Mouse (Mus musculus) fat pad, adult 2 months (tissue): ENCODE results near the gene Clasp2.
"Not testable (repeated sequence)": the region's sequence is repeated elsewhere in the genome, so short reads cannot be mapped to it uniquely, and the experiment has no call there.

ENCODE experiments used
- DNase-seq: peaks from one replicate; pipeline ENCODE4 v3.0.0-alpha.2; 2011; ENCODE audit warnings: low read depth, low spot score; ENCODE audit errors: extremely low read depth

Gene Clasp2

DNA sequence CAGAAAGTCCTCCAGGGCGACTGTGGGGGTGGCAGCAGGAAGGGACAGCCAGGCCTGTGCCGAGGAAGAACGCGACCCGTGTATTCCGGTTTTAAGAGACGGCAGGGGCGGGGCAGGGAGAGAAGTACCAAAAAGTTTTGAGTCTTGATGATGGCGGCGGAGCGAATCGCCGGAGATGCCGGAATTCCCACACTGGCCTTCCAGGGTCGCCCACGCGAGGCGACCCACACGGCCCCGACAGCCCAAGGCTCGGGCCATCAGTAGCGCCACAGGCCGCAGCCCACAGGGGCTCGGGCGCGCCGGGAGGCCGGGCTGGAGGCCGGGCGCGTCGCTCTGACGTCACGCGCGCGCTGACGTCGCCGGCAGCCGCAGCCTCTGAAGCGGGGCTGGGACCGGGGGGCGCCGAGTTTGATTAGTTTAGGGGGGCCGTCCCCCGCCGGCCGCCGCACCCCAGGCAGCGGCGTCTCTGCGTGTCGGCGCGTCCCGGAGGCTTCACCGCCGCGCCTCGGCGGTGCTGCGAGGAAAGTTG, at the start of gene Clasp2:
Gene Clasp2 (plus strand): TSS at position 366 of the 529 bp plus-strand sequence.
- DNase-seq, result no peak

DNA sequence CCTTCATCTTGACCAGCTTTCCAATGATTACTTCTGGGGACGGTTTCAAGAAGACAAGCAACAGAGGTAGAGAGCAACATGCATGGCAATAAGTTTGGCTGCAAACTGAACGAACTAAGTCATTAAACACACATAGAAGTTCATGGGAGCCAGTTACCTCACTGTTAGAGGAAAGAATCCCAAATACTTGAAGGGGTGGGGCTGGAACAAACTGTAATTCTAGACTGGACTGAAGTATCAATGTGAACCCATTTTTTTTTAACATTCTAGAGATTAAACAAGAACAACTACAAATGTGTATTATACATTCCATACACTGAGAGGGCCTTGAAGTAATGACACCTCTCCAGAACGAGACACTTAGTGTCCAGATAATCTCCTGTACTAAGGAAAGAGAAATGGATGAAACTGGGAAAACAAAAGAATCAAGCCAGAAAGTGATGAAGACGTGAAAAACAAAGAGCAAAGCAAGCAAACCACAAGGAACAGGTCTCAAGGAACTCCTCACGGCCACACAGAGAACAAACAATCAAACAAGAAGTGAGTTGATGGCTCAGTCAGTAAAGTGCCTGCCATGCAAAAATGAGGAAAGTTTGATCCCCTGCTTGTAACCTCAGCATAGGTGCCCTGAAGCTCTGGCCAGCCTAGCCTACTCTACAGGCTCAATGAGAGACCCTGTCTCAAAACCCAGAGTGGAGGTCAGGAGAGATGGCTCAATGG, 39.7 kb upstream of the Clasp2 start:
- no peak for DNase-seq

DNA sequence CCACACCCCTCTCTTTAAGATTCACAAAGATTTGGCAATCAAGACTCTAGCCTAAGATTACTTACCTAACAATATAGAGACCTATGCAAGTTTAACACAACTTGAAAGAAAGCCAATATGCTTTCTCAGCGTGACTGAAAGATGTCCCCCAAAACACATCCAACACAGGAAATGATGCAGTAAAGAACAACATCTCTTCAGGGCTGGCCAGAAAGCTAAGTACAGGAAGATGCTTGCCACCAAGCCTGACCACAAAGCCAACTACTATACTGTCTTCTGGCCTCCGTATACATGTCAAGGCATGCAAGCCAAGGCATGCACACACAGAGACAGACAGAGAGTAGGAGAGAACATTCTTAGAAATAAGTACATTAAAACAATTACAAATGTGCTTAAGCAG, 35.2 kb upstream of the Clasp2 start:
- peak; percentile 21 for DNase-seq

DNA sequence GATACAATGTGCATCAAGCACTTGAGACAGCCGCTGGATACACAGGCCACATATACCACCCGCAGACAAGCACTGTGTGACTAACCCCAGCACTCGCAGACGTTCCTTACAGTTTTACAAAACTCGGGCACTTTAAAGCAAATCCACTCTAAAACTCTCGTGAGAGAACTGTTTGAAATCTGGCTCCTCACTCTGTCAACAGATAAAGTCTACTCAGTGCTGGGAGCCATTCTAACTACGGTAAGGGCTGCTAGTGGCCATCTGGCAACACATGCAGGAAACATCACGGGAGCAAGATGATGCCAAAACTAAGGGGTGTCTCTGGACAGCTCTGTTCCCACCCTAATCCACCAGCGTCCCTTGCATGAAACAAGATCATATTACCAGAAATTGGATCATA, 34.4 kb upstream of the Clasp2 start:
- no peak for DNase-seq

DNA sequence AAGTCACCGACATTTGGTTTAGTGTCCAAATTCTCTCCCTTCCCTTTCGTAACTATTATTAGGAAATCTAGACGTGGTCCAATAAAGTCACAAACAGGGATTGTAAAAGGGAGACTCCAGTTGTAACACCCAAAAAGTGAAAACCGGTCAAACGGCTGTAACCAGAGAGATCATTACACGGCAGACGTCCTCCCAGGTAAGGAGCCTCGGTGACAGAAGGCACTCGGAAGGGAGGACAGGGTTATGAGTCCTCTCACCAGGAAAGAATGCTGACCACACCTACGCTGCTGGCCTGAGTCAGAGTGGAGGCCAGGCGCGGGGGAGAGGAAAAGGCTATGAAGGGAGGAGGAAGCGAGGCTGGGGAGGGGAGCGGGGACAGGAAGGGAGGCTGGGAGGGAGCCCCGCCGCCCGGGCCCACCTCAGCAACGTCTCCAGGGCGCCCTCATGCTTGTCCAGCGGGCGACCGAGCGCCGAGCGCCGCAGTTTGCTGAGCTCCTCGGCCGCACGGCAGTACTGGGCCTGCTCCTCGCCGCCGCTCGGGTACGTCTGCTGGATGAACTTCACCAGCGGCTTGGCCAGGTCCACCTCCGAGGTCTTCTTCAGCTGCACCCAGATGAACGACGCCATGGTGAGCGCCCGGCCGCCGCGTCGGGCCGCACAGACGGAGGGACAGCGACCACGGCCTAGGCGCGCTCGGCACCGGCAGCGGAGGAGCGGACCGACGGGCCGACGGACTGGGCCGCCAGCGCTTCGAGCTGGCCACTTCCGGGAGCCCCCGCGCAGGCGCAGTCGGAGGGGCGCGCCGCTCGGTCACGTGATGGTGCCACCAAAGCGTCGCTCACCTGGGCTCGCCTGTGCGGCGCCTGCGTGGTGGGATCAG, 33.6 kb upstream of the Clasp2 start, which contains the start of gene Pdcd6ip:
Gene Pdcd6ip (minus strand): TSS at position 779 of the 880 bp plus-strand sequence.
- DNase-seq, result peak; percentile 50

DNA sequence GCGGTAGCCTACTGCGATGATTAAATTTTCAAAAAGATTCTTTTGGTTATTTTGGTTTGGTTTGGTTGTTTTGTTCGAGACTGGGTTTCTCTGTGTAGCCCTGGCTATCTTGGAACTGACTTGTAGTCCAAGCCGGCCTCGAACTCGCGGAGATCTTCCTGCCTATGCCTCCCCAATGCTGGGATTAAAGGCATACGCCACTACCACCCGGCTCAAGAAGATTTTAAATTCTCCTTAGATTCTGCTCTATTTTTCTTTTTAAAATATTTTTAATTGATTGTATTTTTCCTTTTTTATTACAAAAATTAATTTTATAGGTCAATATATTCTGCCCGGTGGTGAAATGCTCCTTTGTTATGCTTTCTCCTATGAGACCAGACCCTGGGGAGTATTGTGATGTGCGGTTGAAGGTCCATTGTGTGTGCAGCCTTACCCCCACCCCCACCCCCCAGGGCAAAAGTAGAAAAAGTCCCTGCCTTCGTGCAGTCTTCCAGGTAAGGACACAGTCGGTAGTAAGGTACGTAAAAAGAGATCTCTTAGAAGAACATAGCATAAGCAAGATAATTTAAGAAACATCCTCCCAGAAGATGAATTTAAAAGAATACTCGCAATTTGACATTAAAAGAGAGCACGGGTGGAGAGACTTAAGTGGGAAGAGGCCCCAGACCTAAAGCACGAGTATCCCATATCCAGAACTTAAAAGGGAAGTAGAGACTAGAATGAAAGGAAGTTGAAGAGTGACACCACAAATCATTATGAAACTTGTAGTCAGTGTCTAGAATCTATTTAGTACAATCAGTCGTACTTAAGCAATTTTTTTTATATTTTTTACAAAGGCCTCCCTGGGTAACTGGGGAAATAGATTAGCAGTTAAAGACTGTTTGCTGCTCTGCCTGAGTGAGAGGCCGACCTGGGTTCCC, 32.7 kb upstream of the Clasp2 start:
- DNase-seq, result no peak

DNA sequence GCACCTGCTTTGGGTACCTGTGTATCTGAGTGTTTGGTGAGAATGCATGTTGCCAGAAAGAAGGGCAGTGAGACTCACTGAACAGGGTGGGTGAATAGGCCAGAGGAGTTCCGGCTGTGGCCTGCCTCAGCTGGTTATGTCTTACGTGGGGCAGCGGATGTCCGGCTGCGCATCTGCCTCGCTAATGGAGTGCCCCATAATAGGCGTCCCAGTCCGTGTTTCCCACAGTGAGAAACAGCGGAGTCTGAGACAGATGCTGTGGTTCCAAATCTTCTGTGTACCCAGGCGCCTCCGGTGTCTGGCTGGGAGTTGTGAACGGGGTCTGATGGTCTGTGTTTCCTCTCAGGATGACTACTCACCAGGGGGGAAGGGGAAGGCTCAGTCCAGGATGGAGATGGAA, 30.4 kb upstream of the Clasp2 start:
- no peak for DNase-seq

DNA sequence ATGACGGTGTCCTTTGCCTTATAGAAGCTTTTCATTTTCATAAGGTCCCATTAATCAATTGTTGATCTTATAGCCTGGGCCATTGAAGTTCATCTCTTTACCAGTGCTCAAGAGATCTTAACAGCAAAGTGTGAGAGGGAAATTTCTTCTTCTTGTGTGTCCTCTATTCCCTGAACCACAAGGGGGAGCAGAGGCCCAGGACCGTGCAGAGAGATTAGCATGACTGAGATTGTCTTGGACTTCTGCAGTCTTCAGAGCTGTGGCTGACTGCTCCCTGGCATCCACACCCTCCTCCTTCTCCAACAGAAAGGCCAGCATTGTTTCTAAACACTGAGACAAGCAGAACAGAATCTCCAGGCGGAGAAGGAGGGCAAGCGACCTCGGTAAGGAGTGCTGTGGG, 22.2 kb upstream of the Clasp2 start:
- DNase-seq, result no peak

DNA sequence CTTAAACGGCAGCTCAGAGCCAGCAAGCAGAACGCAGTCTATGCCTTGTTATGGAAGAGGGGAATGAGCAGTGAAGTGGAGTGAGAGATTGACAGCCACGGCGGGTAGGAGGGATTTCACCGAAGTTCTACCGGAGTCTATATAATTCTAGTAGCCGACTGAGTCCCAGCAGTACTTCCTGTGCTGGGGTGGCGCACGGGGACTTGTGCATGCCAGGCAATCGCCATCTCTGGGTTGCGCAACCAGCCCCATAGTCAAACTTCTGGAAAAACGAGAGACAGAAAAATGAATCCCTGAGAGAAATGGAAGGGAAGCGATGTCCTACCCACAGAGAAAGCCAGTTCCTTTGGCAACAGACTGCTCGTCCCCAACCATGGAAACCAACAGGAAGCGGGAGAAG, 16.6 kb upstream of the Clasp2 start:
- DNase-seq, result no peak

DNA sequence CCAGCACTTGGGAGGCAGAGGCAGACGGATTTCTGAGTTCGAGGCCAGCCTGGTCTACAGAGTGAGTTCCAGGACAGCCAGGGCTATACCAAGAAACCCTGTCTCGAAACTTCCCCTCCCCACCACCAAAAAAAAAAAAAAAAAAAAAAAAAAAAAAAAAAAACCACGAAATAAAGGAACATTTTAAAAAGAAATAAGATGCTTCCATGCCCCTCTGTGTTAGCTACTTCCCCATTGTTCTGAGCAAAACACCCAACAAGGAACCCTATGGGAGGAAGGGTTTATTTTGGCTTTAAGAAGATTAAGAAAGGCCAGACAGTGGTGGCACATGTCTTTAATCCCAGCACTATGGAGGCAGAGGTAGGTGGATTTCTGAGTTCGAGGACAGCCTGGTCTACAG, 15.7 kb upstream of the Clasp2 start:
- DNase-seq, result not testable (repeated sequence)

DNA sequence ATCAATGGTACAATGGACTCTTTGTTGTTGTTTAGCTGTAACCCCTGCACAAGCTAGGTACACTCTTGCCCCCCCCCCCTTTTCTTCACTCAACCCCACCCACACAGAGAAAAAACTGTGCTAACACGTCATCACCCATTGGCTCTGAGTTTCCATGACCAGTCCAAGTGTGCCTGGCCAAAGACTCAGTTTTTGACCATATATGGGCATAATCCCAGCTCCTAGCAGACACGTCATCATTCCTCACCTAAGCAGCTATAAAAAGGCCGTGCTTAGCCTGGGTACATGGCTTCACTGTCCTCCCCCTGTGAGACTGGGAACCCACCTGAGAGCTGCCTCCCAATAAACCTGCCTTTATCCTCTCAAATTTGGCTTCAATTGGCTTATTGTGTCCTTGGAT, 15.1 kb upstream of the Clasp2 start:
- DNase-seq, result no peak

DNA sequence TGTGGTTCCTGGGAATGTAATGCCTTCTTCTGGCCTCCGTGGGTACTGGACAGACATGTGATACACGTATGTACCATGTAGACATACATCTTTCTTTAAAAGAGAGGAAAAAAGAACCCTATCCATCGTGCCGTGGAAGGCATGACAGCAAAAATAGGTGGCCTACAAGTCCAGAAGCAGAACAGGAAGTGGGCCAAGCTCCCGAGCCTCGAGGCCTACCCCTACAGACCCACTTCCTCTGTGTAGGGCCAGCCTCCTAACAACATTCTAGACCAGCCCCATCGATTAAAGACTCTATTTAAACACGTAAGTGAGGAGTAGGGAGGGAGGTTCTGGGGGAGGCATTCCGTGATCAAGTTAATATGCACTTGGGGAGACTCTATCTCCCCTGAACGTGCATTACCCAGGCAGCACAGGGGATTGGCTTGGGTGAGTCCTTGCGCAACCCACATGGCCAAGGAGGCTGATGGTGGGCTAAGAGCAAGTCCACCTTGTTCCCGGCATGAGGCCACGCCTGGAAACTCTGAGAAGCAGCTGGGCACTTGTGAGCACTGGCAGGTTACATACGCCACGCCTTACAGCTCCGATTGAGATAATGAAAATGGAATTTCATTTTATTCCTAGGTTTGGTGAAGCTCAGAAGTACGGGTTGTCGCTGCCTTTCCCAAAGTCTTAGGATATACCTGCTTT, 14.1 kb upstream of the Clasp2 start:
- no peak for DNase-seq

DNA sequence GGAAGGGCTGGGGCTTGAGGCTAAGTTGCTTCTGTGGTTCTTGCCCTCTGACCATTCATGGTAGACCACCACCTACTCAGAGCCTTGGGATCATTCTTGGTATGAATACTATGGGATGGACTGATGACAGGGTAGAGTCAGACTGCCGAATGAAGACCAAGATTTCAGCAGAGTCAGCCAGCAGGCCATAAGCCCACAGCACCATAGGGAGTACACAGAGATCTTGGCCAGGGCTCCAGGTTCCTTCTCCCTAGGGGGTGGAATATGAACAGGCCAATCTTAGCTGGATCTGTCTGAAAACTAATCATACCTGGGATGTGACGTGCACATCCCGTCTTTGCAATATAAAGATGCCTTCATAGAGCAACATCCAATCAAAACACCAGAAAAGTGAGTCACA, 9.7 kb upstream of the Clasp2 start:
- DNase-seq, result no peak

DNA sequence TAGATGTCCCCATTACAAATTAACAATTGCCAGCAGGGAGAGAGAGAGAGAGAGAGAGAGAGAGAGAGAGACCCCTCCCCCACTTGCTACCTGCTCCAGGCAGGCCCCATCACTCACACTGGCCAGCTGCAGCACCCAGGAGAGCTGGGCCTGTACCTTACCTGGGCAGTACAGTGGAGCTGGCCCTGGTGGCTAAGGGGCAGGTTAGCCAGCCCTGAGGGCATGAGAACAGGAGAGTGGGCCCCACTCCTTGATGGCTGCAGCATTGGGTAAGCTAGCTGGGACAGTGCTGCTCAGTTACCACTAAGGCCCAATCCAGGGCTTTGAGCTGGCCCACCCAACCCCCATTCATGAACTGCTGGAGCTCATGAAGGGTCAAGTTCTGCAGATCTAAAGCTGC, 5.4 kb upstream of the Clasp2 start:
- DNase-seq, result no peak

DNA sequence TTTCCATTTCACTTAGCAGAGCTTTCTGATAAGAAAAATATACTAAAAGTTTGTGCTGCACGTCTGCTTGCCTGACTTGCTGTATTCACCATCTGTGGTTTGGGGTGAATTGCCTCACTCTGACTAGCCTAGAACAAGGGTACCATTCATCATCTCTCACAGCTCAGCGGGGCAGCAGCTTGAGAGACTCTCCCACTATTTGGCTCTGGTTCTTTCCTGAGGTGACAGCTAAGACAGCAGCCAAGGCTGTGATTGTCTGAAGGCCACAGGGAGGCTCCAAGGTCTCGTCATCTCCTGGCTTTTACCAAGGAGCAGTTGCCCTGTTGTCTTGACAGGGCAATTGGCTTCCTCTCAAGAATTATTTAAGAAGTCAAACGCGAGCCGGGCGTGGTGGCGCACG, 3.3 kb upstream of the Clasp2 start:
- DNase-seq, result no peak

DNA sequence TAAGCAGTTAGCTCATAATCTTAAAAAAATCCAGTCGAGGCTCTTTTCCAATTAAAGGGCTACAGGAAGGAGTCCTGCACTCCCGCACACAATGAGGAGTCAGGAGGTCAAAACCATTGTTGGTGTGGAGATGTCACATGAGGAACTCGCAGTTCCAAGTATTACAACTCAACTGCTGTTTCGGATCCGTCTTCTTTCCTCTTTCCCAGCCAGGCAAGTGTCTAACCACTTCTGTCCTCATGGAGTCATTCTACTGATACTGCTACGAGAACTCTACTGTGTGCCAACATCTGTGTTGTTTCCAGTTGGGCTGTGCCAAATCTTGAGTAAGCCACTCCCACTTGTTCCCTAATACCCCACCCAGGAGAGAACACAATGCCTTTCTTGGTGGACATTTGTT, 2.3 kb upstream of the Clasp2 start:
- DNase-seq, result no peak

DNA sequence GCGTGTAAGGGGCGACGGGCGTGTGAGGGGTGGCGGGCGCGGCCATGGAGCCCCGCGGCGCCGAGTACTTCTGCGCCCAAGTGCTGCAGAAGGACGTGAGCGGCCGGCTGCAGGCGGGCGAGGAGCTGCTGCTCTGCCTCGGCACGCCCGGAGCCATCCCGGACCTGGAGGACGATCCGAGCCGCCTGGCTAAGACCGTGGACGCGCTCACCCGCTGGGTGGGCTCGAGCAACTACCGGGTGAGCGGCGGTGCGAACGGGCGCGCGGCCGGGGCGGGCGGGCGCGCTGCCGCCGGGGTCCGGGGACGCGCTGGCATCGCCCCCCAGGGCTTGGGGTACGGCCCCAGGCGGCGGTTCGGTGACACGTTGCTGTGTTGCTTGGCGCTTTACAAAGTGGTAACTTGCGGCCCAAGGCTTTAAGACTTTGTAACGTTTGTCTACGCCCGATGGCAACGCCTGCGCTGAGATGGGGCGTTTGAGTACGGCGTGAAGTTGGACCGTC, 414 bp downstream of the Clasp2 start:
- no peak for DNase-seq

DNA sequence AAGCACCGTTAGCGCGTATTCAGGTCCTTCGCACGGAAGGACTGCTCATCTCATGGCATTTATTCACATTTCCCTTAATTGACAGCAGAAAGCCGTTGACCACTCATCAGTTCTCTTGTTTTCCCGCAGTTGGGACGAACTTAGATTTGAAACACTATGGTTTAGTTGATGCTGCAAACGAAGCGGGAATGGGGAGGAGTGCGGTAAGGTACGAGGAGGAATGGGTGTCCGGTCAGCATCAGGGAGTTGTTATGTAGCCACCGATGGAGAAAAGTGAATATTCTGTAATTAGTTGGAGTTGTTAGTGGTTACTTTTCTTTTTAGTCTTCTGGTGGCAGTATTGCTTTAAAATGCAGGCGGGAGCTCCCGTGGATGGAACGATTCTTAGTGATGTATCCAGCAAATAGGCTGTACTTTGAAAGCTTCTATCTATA, 1.1 kb downstream of the Clasp2 start:
- DNase-seq, result no peak

DNA sequence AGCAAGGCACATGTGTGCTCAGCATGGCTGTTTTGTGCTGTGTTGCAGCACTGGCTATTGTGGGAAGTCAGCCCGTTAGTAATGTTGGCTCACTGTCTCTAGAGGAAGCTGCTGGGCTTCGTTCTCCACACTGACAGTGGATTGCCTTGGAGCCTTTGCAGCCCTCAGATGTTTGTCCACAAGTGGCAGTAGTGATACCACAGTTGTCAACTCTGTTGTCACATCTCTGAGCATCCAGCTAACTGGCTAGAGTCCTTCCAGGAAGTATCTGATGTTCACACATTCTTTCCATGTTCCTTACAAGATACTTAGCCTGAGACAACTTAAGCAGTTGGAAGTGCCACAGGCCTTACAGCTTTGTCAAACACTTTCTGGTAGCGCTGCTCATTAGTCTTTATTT, 2.0 kb downstream of the Clasp2 start:
- no peak for DNase-seq

DNA sequence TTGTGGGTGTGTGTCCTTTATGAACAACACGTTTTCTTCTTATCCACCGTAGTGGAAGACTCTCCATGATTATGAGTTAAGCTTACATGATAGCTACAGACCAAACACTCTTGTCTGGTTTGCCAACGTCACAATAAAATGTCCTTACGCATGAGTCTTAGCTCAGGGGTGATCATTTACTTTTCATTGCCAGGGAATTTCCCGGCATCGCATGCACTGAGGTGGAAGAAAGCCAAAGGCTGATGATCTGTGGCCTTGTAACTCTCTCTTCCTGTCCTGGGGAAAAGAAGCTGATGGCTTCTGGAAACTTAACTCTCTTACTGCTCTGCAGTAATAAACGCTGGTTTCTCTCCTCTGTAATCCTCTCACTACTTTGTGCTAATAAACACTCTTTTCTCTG, 8.1 kb downstream of the Clasp2 start:
- DNase-seq, result no peak
